Mouse (Mus musculus): Measurements from ENCODE around the gene Zfp148. TPM values are rescaled to one million over a fixed set of nuclear protein-coding genes. Genes with fewer than 3 reads are reported as not detected.

Gene Zfp148
- polyA plus RNA-seq, 1 experiment, result 26.9 TPM

GRCm38 (mm10) chr16:33343106-33343505 lies 37.5 kb upstream of the Zfp148 start:
- TF ChIP-seq POLR2A (IDR thresholded peaks at IDR 0.05; ENCODE audit: borderline replicate concordance, insufficient read depth, low read length) (no peak), CTCF (IDR thresholded peaks at IDR 0.05; ENCODE audit: borderline replicate concordance, insufficient read depth, low read depth, low read length) (no peak)
- Histone ChIP-seq H3K27ac (ENCODE audit: insufficient read depth, low read length) (no peak overlapping the region), H3K4me1 (ENCODE audit: control insufficient read depth, insufficient read depth, low read length) (no peaks in the 10 kb centered on the region), H3K4me3 (replicated peaks; ENCODE audit: insufficient read depth, low read depth, low read length) (no peak overlapping the region), H3K27me3 (ENCODE audit: control insufficient read depth, insufficient read depth, low read length) (no peaks in the 10 kb centered on the region)
- DNase-seq, result no peak
- 69% methylated on average over 5 of the region's 5 CpGs for WGBS

GRCm38 (mm10) chr16:33343601-33344000 lies 37.0 kb upstream of the Zfp148 start:
- no peaks in the 10 kb centered on the region for H3K4me1 ChIP-seq (ENCODE audit: control insufficient read depth, insufficient read depth, low read length)
- WGBS, result 95% methylated on average over 7 of the region's 7 CpGs
- H3K27me3 ChIP-seq (ENCODE audit: control insufficient read depth, insufficient read depth, low read length), result no peaks in the 10 kb centered on the region
- no peak overlapping the region for H3K27ac ChIP-seq (ENCODE audit: insufficient read depth, low read length)
- H3K4me3 ChIP-seq (replicated peaks; ENCODE audit: insufficient read depth, low read depth, low read length), result no peak overlapping the region
- TF ChIP-seq CTCF (IDR thresholded peaks at IDR 0.05; ENCODE audit: borderline replicate concordance, insufficient read depth, low read depth, low read length), result no peak
- no peak for TF ChIP-seq POLR2A (IDR thresholded peaks at IDR 0.05; ENCODE audit: borderline replicate concordance, insufficient read depth, low read length)
- DNase-seq, result no peak

DNA sequence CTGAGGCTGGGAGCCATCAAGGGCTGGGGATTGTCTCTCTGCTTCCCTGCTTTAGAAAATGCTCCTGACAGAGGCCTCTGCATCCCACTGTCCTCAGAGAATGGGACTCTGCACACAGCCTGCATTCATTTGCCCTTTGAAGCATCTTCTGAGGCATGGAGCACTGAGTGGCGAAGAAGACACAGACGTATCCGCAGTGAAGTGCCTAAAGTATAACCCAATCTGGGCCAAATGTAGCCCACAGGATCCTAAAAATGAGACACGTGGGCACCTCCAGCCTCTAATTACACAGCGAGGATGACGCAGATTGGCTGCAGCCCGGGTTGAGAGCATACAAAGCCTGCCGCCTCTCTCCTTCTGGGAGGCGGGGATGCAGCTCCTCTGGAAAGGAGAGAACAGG lies 36.3 kb upstream of the Zfp148 start:
- Histone ChIP-seq H3K27ac (ENCODE audit: insufficient read depth, low read length) (no peak overlapping the region), H3K4me3 (replicated peaks; ENCODE audit: insufficient read depth, low read depth, low read length) (no peak overlapping the region)
- 47% methylated on average over 9 of the region's 9 CpGs for WGBS

GRCm38 (mm10) chr16:33344875-33345274 lies 35.8 kb upstream of the Zfp148 start:
- no peak overlapping the region for H3K4me3 ChIP-seq (replicated peaks; ENCODE audit: insufficient read depth, low read depth, low read length)
- 83% methylated on average over 4 of the region's 4 CpGs for WGBS
- H3K4me1 ChIP-seq (ENCODE audit: control insufficient read depth, insufficient read depth, low read length), result no peaks in the 10 kb centered on the region
- TF ChIP-seq POLR2A (IDR thresholded peaks at IDR 0.05; ENCODE audit: borderline replicate concordance, insufficient read depth, low read length), result no peak
- no peak for TF ChIP-seq CTCF (IDR thresholded peaks at IDR 0.05; ENCODE audit: borderline replicate concordance, insufficient read depth, low read depth, low read length)
- H3K27me3 ChIP-seq (ENCODE audit: control insufficient read depth, insufficient read depth, low read length), result no peaks in the 10 kb centered on the region
- no peak overlapping the region for H3K27ac ChIP-seq (ENCODE audit: insufficient read depth, low read length)
- no peak for DNase-seq

More for the DNA sequence above, 36.3 kb upstream of the Zfp148 start:
- Histone ChIP-seq H3K4me1 (ENCODE audit: control insufficient read depth, insufficient read depth, low read length) (no peaks in the 10 kb centered on the region), H3K27me3 (ENCODE audit: control insufficient read depth, insufficient read depth, low read length) (no peaks in the 10 kb centered on the region)
- no peak for TF ChIP-seq CTCF (IDR thresholded peaks at IDR 0.05; ENCODE audit: borderline replicate concordance, insufficient read depth, low read depth, low read length)
- no peak for DNase-seq

- no peak for DNase-seq
- Histone ChIP-seq H3K4me3 (replicated peaks; ENCODE audit: insufficient read depth, low read depth, low read length) (no peak overlapping the region), H3K27ac (ENCODE audit: insufficient read depth, low read length) (no peak overlapping the region), H3K4me1 (ENCODE audit: control insufficient read depth, insufficient read depth, low read length) (no peaks in the 10 kb centered on the region), H3K27me3 (ENCODE audit: control insufficient read depth, insufficient read depth, low read length) (no peaks in the 10 kb centered on the region)
- 76% methylated on average over 3 of the region's 3 CpGs for WGBS
- TF ChIP-seq CTCF (IDR thresholded peaks at IDR 0.05; ENCODE audit: borderline replicate concordance, insufficient read depth, low read depth, low read length), result no peak
- no peak for TF ChIP-seq POLR2A (IDR thresholded peaks at IDR 0.05; ENCODE audit: borderline replicate concordance, insufficient read depth, low read length)
Observed at GRCm38 (mm10) chr16:33346376-33346775, 34.3 kb upstream of the Zfp148 start.

DNA sequence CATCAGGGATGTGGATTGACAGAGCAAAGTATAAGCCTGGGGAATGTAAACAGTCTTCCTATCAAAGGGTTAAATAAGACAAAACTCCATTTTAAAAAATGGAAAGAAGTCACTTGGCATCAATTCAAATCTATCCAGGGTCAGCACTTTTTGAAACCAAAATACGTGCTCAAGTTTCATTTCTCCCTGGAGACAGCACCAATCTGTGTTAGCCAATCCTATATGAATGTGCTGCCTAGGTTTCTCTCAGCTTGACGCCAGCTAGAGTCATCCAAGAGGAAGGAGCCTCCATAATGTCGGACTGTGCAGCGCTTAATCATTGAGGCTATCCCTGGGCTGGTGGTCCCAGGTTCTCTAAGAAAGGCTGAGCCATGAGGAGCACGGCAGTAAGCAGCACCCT lies 33.5 kb upstream of the Zfp148 start:
- Histone ChIP-seq H3K27me3 (ENCODE audit: control insufficient read depth, insufficient read depth, low read length) (no peaks in the 10 kb centered on the region), H3K27ac (ENCODE audit: insufficient read depth, low read length) (no peak overlapping the region), H3K4me3 (replicated peaks; ENCODE audit: insufficient read depth, low read depth, low read length) (no peak overlapping the region), H3K4me1 (ENCODE audit: control insufficient read depth, insufficient read depth, low read length) (no peaks in the 10 kb centered on the region)
- TF ChIP-seq POLR2A (IDR thresholded peaks at IDR 0.05; ENCODE audit: borderline replicate concordance, insufficient read depth, low read length) (no peak), CTCF (IDR thresholded peaks at IDR 0.05; ENCODE audit: borderline replicate concordance, insufficient read depth, low read depth, low read length) (no peak)
- WGBS, result 46% methylated on average over 5 of the region's 5 CpGs
- DNase-seq, result no peak

DNA sequence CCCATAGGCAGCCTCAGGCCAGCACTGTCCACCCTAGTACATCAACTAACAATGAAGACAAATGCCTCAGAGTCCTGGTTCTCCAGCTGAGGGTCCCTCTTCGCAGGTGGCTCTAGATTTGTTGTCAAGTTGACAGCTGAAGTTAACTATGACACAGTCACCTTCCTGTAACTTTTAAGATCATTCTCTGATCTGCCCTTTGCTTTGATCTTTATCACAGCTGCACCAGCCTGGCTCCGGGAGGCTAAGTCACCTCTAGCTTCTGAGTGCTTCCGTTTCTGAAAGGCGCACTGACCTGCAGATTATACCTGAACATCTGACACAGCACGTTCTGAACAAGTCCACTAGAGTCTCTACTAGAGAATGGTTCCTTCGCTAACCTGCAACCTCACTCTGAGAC lies 22.8 kb upstream of the Zfp148 start:
- DNase-seq, result no peak
- no peak for TF ChIP-seq CTCF (IDR thresholded peaks at IDR 0.05; ENCODE audit: borderline replicate concordance, insufficient read depth, low read depth, low read length)
- TF ChIP-seq POLR2A (IDR thresholded peaks at IDR 0.05; ENCODE audit: borderline replicate concordance, insufficient read depth, low read length), result no peak
- Histone ChIP-seq H3K4me3 (replicated peaks; ENCODE audit: insufficient read depth, low read depth, low read length) (no peak overlapping the region), H3K27me3 (ENCODE audit: control insufficient read depth, insufficient read depth, low read length) (no peaks in the 10 kb centered on the region), H3K4me1 (ENCODE audit: control insufficient read depth, insufficient read depth, low read length) (no peaks in the 10 kb centered on the region), H3K27ac (ENCODE audit: insufficient read depth, low read length) (no peak overlapping the region)
- 90% methylated on average over 6 of the region's 6 CpGs for WGBS

DNA sequence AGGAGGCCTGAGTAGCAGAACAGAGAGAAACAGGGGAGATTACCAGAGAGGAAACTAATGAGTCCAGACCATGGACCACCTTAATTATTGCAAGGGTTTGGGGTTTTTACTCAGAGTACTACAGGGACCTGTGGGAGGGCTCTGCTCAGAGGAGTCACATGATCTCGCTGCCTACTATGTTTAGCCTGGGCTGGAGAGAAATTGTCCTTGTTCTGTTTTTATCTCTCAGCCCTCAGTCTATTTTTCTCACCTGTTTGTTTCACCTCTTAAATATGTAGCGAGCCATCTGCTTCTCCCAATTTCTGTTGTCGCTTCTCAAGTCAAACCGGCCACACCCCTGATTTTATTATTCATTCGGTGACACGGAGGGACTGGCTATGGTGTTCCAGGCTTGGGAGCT lies 14.9 kb upstream of the Zfp148 start:
- no peaks in the 10 kb centered on the region for H3K4me1 ChIP-seq (ENCODE audit: control insufficient read depth, insufficient read depth, low read length)
- H3K27ac ChIP-seq (ENCODE audit: insufficient read depth, low read length), result no peak overlapping the region
- DNase-seq, result no peak
- WGBS, result 78% methylated on average over 6 of the region's 6 CpGs
- H3K4me3 ChIP-seq (replicated peaks; ENCODE audit: insufficient read depth, low read depth, low read length), result no peak overlapping the region
- H3K27me3 ChIP-seq (ENCODE audit: control insufficient read depth, insufficient read depth, low read length), result no peaks in the 10 kb centered on the region
- no peak for TF ChIP-seq CTCF (IDR thresholded peaks at IDR 0.05; ENCODE audit: borderline replicate concordance, insufficient read depth, low read depth, low read length)
- no peak for TF ChIP-seq POLR2A (IDR thresholded peaks at IDR 0.05; ENCODE audit: borderline replicate concordance, insufficient read depth, low read length)
